Mouse (Mus musculus): ENCODE data around the gene Vcp. TPM values are rescaled to one million over a fixed set of nuclear protein-coding genes. Genes with fewer than 3 reads are reported as not detected.

The Vcp gene
- polyA plus RNA-seq, 1 experiment, result 130 TPM

DNA sequence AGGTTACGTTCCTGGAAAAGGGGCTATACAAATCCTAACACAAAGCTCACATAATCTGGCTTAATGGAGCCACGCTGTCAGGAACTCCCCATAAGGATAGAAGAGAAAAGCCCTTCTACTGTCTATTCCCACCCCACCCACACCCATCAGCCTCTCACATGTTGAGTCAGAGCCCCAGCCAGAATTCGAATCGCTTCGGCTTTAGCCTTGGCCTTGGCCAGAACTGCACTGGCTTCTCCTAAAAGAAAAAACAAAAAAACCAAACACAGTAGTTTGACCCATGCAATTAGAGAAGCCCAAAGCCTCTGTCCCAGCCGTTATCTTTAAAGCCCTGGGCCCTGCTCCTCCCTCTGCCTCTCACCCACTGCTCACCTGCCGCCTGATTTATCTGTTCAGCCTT, 28.8 kb upstream of the Vcp start:
- H3K4me3 ChIP-seq (ENCODE audit: insufficient read depth, low read depth, low read length), result no peak overlapping the region
- H3K4me1 ChIP-seq (ENCODE audit: control insufficient read depth, insufficient read depth, low read length), result peaks cover 15% of the 10 kb centered on the region
- H3K36me3 ChIP-seq (ENCODE audit: control insufficient read depth, insufficient read depth, low read length), result no peaks in the 10 kb centered on the region
- TF ChIP-seq CTCF (conservative IDR thresholded peaks at IDR 0.05; ENCODE audit: insufficient read depth, insufficient read length, low read depth, low read length) (no peak), POLR2A (IDR thresholded peaks at IDR 0.05; ENCODE audit: low read depth, low read length) (no peak)
- no peak for DNase-seq
- no peaks in the 10 kb centered on the region for H3K27me3 ChIP-seq (replicated peaks; ENCODE audit: control insufficient read depth, insufficient read depth, low read length)
- no peak overlapping the region for H3K27ac ChIP-seq (ENCODE audit: insufficient read depth, low read depth, low read length)
- 93% methylated on average over 7 of the region's 7 CpGs for WGBS

DNA sequence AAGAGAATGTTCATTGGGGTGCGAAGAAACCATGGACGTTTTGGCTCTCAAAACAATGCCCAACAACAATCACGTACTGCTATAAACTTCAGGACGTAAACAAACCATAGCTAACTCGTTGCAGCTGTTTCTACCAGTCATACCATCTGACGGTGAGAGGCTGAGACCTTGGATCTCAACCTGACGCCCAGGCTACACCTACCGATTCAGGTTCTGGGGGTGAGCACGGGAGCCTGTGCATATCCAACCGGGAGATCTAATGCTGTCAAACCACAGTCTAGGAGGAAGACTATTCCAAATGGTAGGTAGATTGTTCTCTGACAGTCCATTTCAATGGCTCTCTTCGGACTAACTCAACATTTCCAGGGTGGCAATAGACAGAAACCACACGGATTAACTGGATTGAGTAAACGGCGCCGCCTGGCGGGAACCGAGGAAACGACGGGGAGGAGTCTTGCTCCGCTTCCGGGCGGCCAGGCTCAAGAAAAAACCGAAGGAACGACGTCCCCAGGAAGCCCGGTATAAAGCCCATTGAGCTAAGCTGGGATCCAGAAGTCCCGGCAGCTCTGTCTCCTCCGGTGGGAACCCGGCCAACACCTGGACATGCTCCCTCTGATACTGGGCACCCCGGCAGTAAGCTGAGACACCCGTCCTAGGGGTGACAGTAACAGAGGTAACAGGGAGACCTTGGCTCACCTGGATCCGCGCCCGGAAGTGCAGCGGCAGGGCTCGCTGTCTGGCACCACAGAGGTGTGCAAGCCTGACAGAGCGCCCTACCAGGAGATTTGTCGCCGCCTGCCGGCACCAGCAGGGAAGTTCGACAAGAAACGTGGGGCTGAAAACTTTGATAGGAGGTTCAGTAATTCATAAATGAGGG, 25.0 kb upstream of the Vcp start, which contains the start of gene Pigo:
Gene Pigo (minus strand): TSS at position 736 of the 877 bp plus-strand sequence.
- peak; percentile 33 for TF ChIP-seq POLR2A (IDR thresholded peaks at IDR 0.05; ENCODE audit: low read depth, low read length)
- peak; percentile 87 for TF ChIP-seq CTCF (conservative IDR thresholded peaks at IDR 0.05; ENCODE audit: insufficient read depth, insufficient read length, low read depth, low read length)
- peak; percentile 98 for DNase-seq
- peaks cover 10% of the 10 kb centered on the region for H3K4me1 ChIP-seq (ENCODE audit: control insufficient read depth, insufficient read depth, low read length)
- H3K27me3 ChIP-seq (replicated peaks; ENCODE audit: control insufficient read depth, insufficient read depth, low read length), result no peaks in the 10 kb centered on the region
- H3K4me3 ChIP-seq (ENCODE audit: insufficient read depth, low read depth, low read length), result peak within 1 kb of the TSS; percentile 84
- 6% methylated on average over 42 of the region's 42 CpGs for WGBS
- no peaks in the 10 kb centered on the region for H3K36me3 ChIP-seq (ENCODE audit: control insufficient read depth, insufficient read depth, low read length)
- peak within 1 kb of the TSS; percentile 96 for H3K27ac ChIP-seq (ENCODE audit: insufficient read depth, low read depth, low read length)

DNA sequence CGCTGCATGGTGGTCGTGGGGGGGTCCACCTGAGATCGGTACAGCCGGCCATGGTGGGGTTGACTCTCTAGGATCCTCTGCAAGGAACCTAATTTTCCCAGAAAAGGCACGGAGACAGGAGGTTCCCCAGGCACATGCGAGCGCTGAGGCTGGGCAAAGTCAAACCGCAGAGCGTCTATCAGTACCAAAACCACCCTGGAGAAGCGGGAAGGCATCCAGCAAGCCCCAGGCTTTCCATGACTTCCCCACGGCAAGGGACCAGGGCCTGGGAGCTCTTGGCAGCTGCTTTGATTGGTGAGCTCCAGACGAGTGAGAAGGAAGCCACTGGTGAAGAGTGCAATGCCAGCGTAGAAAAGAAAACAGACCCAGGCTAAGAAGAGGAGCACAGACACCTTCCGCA, 24.4 kb upstream of the Vcp start:
- DNase-seq, result no peak
- no peaks in the 10 kb centered on the region for H3K27me3 ChIP-seq (replicated peaks; ENCODE audit: control insufficient read depth, insufficient read depth, low read length)
- no peaks in the 10 kb centered on the region for H3K36me3 ChIP-seq (ENCODE audit: control insufficient read depth, insufficient read depth, low read length)
- peaks cover 8% of the 10 kb centered on the region for H3K4me1 ChIP-seq (ENCODE audit: control insufficient read depth, insufficient read depth, low read length)
- peak overlapping the region; percentile 6; the same call in 1 of the 2 replicates for H3K27ac ChIP-seq (ENCODE audit: insufficient read depth, low read depth, low read length)
- 68% methylated on average over 14 of the region's 14 CpGs for WGBS
- TF ChIP-seq POLR2A (IDR thresholded peaks at IDR 0.05; ENCODE audit: low read depth, low read length) (no peak), CTCF (conservative IDR thresholded peaks at IDR 0.05; ENCODE audit: insufficient read depth, insufficient read length, low read depth, low read length) (no peak)
- peak overlapping the region; percentile 84 for H3K4me3 ChIP-seq (ENCODE audit: insufficient read depth, low read depth, low read length)

DNA sequence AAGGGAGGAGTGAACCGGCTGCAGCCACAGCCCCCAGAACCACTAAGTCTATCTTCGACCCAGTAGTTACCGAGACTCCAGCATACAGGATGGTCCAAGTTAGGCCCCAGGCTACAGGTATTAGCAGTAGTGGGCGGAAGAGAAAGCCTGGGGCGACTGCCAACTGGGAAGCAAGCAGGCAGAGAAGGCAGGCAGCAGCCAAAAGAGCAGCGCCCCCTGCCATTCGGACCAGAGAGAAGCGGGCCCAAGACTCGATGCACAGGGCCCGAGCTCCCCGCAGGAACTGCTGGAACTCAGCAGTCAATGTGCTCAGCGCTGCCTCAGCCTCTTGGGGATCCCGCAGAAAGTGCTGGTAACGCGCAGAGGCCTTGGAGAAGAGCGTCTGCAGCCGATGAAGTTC, 21.0 kb upstream of the Vcp start:
- 86% methylated on average over 17 of the region's 17 CpGs for WGBS
- DNase-seq, result no peak
- H3K27me3 ChIP-seq (replicated peaks; ENCODE audit: control insufficient read depth, insufficient read depth, low read length), result no peaks in the 10 kb centered on the region
- TF ChIP-seq POLR2A (IDR thresholded peaks at IDR 0.05; ENCODE audit: low read depth, low read length), result no peak
- no peak for TF ChIP-seq CTCF (conservative IDR thresholded peaks at IDR 0.05; ENCODE audit: insufficient read depth, insufficient read length, low read depth, low read length)
- no peak overlapping the region for H3K4me3 ChIP-seq (ENCODE audit: insufficient read depth, low read depth, low read length)
- H3K36me3 ChIP-seq (ENCODE audit: control insufficient read depth, insufficient read depth, low read length), result peaks cover 1% of the 10 kb centered on the region; the same call in 1 of the 2 replicates
- H3K27ac ChIP-seq (ENCODE audit: insufficient read depth, low read depth, low read length), result no peak overlapping the region
- H3K4me1 ChIP-seq (ENCODE audit: control insufficient read depth, insufficient read depth, low read length), result peaks cover 8% of the 10 kb centered on the region

DNA sequence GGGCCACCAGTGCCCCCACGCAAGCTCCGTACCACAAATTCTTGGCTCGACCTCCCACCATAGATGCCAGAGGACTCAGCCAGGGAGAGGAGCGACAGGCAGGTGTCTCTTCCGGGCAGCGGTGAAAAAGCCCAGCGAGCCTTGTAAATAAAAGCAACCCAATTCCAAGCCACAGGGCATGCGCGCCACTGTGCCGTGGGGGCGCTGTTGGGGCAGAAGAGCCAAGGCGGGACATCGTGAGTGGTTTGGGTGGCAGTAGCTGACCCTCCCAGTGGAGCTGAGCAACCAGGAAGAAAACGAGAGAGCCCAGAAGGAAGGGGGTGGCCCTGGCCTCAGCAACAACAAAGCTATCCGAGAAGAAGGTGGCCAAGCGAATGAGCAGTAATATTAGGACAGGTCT, 20.6 kb upstream of the Vcp start:
- Histone ChIP-seq H3K27ac (ENCODE audit: insufficient read depth, low read depth, low read length) (no peak overlapping the region), H3K36me3 (ENCODE audit: control insufficient read depth, insufficient read depth, low read length) (peaks cover 1% of the 10 kb centered on the region; the same call in 1 of the 2 replicates), H3K4me1 (ENCODE audit: control insufficient read depth, insufficient read depth, low read length) (peaks cover 8% of the 10 kb centered on the region), H3K27me3 (replicated peaks; ENCODE audit: control insufficient read depth, insufficient read depth, low read length) (no peaks in the 10 kb centered on the region), H3K4me3 (ENCODE audit: insufficient read depth, low read depth, low read length) (no peak overlapping the region)
- DNase-seq, result no peak
- 89% methylated on average over 16 of the region's 16 CpGs for WGBS
- TF ChIP-seq CTCF (conservative IDR thresholded peaks at IDR 0.05; ENCODE audit: insufficient read depth, insufficient read length, low read depth, low read length) (no peak), POLR2A (IDR thresholded peaks at IDR 0.05; ENCODE audit: low read depth, low read length) (no peak)

DNA sequence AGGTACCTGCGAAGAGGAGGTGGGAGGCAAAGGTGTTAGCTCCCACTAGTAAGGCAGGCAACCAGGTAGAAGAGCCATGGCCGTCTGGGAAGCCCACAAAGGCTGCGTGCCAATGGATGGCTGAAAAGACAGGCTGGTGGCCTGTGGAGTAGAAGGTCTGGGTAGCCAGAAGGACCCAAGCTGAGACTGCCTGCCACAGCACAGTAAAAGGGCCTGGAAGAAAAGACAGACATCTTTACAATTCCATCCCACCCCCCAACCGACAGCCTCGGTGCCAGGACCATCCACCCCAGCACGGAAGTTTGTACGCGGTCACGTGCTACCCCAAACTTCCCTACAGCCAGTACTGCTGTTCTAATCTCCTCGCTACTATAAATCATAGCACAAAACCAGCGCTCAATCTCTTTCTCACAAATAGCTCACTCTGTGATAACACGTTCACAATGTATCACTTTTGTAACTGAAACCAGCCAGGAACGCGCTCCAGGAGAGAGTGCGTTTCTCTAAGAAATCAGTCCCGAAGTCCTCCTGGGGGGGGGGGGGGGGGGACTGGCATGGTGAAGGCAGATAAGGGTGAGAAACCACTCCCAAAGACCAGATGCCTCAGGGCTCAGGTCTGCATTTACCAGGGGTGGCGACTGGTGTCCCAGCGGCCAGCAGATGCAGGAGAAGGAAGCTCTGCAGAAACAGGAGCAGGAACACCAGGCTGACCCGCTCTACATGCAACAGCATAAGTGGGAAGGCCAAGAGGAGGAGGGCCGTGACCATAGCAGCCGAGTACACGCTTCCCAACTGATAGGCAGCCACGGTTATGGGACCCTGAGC, 19.5 kb upstream of the Vcp start:
- no peak for DNase-seq
- TF ChIP-seq CTCF (conservative IDR thresholded peaks at IDR 0.05; ENCODE audit: insufficient read depth, insufficient read length, low read depth, low read length), result no peak
- no peak for TF ChIP-seq POLR2A (IDR thresholded peaks at IDR 0.05; ENCODE audit: low read depth, low read length)
- Histone ChIP-seq H3K27ac (ENCODE audit: insufficient read depth, low read depth, low read length) (no peak overlapping the region), H3K4me1 (ENCODE audit: control insufficient read depth, insufficient read depth, low read length) (peaks cover 5% of the 10 kb centered on the region), H3K27me3 (replicated peaks; ENCODE audit: control insufficient read depth, insufficient read depth, low read length) (no peaks in the 10 kb centered on the region), H3K36me3 (ENCODE audit: control insufficient read depth, insufficient read depth, low read length) (peaks cover 1% of the 10 kb centered on the region; the same call in 1 of the 2 replicates), H3K4me3 (ENCODE audit: insufficient read depth, low read depth, low read length) (no peak overlapping the region)
- WGBS, result 91% methylated on average over 23 of the region's 23 CpGs
